Mouse (Mus musculus) limb, embryonic 11.5 days (tissue): ENCODE measurements around the gene 4921530L21Rik. TPM values are rescaled to one million over a fixed set of nuclear protein-coding genes. Genes with fewer than 3 reads are reported as not detected.

ENCODE experiments used
- ATAC-seq: fragments of 200-750 bp; cut with Nextera tagmentation; 2 replicates; pipeline ENCODE4 v1.8.0; 2017; ENCODE audit warnings: low read depth; ENCODE audit not compliant: insufficient number of reproducible peaks, low FRiP score, low TSS enrichment
- DNase-seq: peaks from one replicate; pipeline ENCODE4 v3.0.0-alpha.2; 2015; ENCODE audit warnings: low spot score
- H3K27ac ChIP-seq: fragments of 300-500 bp; sonication (generic); replicated peaks from 2 replicates; pipeline ENCODE4 v1.5.1; 2014; ENCODE audit warnings: low read depth, mild to moderate bottlenecking, low read length
- H3K27me3 ChIP-seq: fragments of 300-500 bp; sonication (generic); 2 replicates; pipeline ENCODE4 v1.6.1; 2014; ENCODE audit warnings: mild to moderate bottlenecking, low read length, mixed read lengths; ENCODE audit not compliant: control insufficient read depth, insufficient read depth
- H3K36me3 ChIP-seq: fragments of 300-500 bp; sonication (generic); 2 replicates; pipeline ENCODE4 v1.6.1; 2014; ENCODE audit warnings: mild to moderate bottlenecking, low read length, moderate library complexity, mixed read lengths; ENCODE audit not compliant: control insufficient read depth, insufficient read depth
- H3K4me1 ChIP-seq: fragments of 300-500 bp; sonication (generic); 2 replicates; pipeline ENCODE4 v1.6.1; 2014; ENCODE audit warnings: low read length, mixed read lengths; ENCODE audit not compliant: control insufficient read depth, insufficient read depth
- H3K4me2 ChIP-seq: fragments of 300-500 bp; sonication (generic); 2 replicates; pipeline ENCODE4 v1.6.1; 2014; ENCODE audit warnings: low read depth, mild to moderate bottlenecking, moderate library complexity; ENCODE audit not compliant: severe bottlenecking
- H3K4me3 ChIP-seq: fragments of 300-500 bp; sonication (generic); 2 replicates; pipeline ENCODE4 v1.5.1; 2014; ENCODE audit warnings: low read depth, low read length
- H3K9ac ChIP-seq: fragments of 300-500 bp; sonication (generic); 2 replicates; pipeline ENCODE4 v1.6.1; 2014; ENCODE audit warnings: mild to moderate bottlenecking, low read length
- H3K9me3 ChIP-seq: fragments of 300-500 bp; sonication (generic); 2 replicates; pipeline ENCODE4 v1.6.1; 2016; ENCODE audit warnings: low read length; ENCODE audit not compliant: control insufficient read depth
- WGBS: fragments of 180-500 bp; shearing (Covaris S2); extraction: QIAGEN DNeasy Blood & Tissue Kit; methylation state at CpG from one replicate; pipeline ENCODE4 v1.1.7; 2014; 5-methylcytosine and 5-hydroxymethylcytosine counted together
- polyA plus RNA-seq: library from polyadenylated mRNA; unstranded; fragments of >200 nt; fragmentation: Nextera tagmentation; extraction: Ambion mirVana; gene quantifications from 2 replicates; pipeline ENCODE4 v1.2.1, GENCODE M21; 2014

Gene 4921530L21Rik
- polyA plus RNA-seq, 1 experiment from 2014 or later = not detected

DNA sequence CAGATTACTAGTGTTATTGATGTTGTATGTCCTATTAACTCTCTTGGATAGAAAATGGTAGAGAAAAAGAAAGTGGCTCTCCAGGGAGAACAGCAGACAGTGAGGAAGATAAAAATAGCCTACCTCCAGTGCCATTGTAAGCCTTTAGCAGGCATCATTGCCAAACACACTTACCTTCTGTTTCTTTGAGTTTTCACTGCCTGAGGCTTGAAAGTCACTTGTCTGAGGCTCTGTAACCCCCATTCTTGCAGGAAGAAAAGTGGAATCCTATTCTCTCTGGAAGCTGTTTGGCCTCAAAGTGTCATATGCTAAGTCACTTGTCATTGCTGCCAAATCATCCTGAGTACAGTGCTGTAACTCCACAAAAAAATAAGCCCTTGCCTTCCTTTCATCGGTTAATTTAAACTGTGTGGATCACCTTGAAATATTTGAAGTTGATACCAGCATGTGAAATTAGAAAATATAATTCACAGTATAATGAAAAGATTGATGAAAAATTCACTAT lies 23.6 kb downstream of the 4921530L21Rik start:
- Histone ChIP-seq H3K4me3 (no peak overlapping the region), H3K9me3 (no peaks in the 10 kb centered on the region), H3K27me3 (no peaks in the 10 kb centered on the region), H3K36me3 (no peaks in the 10 kb centered on the region), H3K27ac (no peak overlapping the region), H3K4me2 (no peak overlapping the region), H3K4me1 (no peaks in the 10 kb centered on the region), H3K9ac (no peak overlapping the region)
- no peak for ATAC-seq
- 95% methylated on average over 1 of the region's 1 CpGs for WGBS
- DNase-seq = no peak

DNA sequence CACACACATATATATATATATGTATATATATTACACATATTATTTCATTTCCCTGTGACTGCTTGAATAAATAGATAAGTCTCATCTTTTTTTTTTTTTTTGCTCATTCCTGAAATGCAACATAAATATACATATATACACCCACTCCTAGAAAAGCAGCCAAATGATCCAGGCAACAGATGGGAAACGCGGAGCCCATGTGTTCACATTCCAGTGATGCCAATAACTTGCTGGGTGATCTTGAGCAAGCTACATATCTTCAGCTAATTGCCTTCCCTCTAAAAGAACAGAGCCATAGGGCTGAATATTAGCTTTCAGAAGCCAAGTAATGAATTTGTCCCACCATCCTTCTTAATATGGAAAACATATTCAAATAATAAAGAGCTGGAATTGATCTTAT lies 32.2 kb downstream of the 4921530L21Rik start:
- 91% methylated on average over 2 of the region's 2 CpGs for WGBS
- H3K27me3 ChIP-seq = no peaks in the 10 kb centered on the region
- no peaks in the 10 kb centered on the region for H3K36me3 ChIP-seq

DNA sequence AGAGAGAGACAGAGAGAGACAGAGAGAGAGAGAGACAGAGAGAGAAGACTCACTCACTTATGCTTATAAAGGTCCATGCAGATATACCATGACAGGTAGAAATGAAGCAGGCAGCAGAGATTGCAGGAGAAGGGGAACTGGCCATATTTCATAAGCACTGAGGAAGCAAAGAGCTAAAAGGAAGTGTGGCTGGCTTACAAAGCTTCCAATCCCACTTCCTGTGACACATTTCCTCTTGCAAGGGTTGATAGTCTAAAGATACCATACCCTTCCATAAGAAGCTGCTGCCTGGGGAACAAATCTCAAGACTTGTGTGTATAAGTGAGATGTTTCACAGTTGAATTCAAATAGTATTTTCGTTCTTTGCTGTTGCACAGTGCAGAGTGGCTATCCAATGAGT lies 45.7 kb downstream of the 4921530L21Rik start:
- 71% methylated on average over 1 of the region's 1 CpGs for WGBS
- no peaks in the 10 kb centered on the region for H3K36me3 ChIP-seq
- ATAC-seq (no peak), DNase-seq (no peak)
- no peaks in the 10 kb centered on the region for H3K9me3 ChIP-seq
- no peak overlapping the region for H3K4me3 ChIP-seq
- H3K27me3 ChIP-seq = no peaks in the 10 kb centered on the region
- no peaks in the 10 kb centered on the region for H3K4me1 ChIP-seq
- H3K27ac ChIP-seq = no peak overlapping the region
- no peak overlapping the region for H3K9ac ChIP-seq
- no peak overlapping the region for H3K4me2 ChIP-seq

More for the DNA sequence above, 32.2 kb downstream of the 4921530L21Rik start:
- ATAC-seq = no peak
- DNase-seq = no peak
- H3K4me2 ChIP-seq = no peak overlapping the region
- H3K27ac ChIP-seq = no peak overlapping the region
- H3K4me3 ChIP-seq = no peak overlapping the region
- no peaks in the 10 kb centered on the region for H3K4me1 ChIP-seq
- no peak overlapping the region for H3K9ac ChIP-seq
- H3K9me3 ChIP-seq = no peaks in the 10 kb centered on the region

DNA sequence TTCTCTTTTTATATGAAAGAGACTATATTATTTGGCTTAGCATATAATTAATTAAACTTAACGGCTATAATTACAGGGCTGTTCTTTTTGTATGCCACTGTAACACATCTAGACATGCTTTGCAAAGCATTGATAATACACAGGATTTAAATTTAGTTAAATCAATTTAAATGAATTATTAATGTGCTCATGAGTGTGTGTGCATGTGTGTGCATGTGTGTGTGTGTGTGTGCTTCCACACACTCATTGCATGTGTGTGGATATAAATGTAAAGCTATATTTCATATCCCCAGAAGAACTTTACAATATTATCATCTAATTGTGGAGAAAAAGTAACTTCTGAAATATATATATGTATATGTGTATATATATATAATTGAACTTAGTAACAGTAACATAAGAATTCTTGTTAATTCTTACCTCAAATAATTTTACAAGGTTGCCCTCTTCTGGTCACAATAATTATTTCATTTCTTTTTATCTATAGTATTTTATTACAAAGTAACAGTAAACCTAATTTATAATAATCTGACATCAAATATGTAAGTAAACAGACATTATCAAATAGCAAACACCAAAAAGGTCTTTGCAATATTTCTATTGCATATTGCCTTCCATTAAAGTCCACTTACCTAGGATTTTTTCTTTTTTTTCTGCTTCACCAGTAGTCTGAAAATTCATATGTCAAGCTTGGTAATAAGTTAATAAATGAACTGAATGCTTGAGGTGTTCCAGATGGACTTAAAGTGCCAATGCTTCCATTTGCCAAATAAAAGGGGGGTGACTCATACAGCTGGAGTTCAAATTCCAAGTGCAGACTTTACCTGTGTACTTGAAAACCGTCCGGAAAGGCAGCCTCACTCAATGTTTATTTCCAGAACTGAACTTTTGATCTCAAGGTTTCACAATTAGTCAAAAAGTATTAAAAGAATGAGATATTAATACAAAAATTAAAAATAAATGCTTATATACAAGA lies 47.0 kb downstream of the 4921530L21Rik start:
- WGBS = 81% methylated on average over 3 of the region's 3 CpGs
- Histone ChIP-seq H3K27ac (no peak overlapping the region), H3K9ac (no peak overlapping the region), H3K27me3 (no peaks in the 10 kb centered on the region), H3K4me3 (no peak overlapping the region), H3K4me1 (no peaks in the 10 kb centered on the region), H3K36me3 (no peaks in the 10 kb centered on the region), H3K9me3 (no peaks in the 10 kb centered on the region), H3K4me2 (no peak overlapping the region)
- no peak for DNase-seq
- ATAC-seq = no peak
